Mouse (Mus musculus) frontal cortex, adult 2 months (tissue): ENCODE results near the gene Kcnip1. TPM values are rescaled to one million over a fixed set of nuclear protein-coding genes. Genes with fewer than 3 reads are reported as not detected.

Experiments used
- DNase-seq, 2 experiments: peaks; one replicate each; pipeline ENCODE4 v3.0.0; 2022; ENCODE audit warnings: low spot score in 1 of 2; ENCODE audit errors: extremely low spot score in 1 of 2
- polyA plus RNA-seq: library from polyadenylated mRNA; depleted of rRNA; stranded (reverse); fragments of >200 nt; gene quantifications from 2 replicates; pipeline ENCODE4 v1.2.3, GENCODE M21; 2012

Gene Kcnip1
- polyA plus RNA-seq, 1 experiment: 58.9 TPM

DNA sequence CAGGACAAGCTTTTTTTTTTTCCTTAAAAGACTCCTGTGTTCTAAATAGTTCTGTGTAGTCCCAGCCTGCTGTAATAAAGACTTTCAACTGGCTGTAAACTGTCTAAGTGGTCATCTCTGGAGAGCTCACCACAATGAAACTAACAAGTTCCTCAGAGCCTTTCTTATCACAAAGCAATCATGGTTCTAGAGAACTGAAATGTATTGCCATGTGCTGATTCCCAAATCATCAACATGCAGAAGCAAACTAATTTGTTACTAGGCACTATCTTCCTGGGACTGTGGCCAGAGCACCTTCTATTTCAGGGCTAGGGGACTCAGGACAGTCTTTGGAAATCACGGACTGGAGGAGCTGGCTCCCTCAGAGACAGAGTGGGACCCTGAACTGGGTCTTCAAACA, 49.4 kb downstream of the Kcnip1 start:
- DNase-seq: no peak

- DNase-seq: no peak
Measured at GRCm38 (mm10) chr11:33939456-33940113, 53.4 kb downstream of the Kcnip1 start.

GRCm38 (mm10) chr11:33938561-33939274, 54.2 kb downstream of the Kcnip1 start:
- DNase-seq: peak in 1 of 2 experiments; percentile 48

DNA sequence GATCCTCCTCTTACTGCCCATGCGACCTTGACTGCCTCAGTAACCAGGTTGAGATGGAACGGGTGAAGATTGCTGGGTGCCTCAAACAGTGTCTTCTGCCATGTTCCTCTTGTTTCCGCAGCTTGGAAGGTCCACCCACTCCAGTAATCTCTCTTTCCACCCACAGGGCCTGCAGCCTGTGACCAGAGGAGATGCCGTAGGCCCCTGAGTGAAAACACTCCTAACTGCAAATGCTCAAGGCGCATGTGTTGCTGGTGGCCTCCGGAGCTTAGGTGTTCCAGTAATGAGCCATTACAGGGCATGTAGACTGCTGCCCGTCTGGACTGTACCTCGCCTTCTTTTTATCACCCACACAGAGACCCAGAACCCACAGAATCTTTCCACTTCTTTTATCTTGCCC, 55.3 kb downstream of the Kcnip1 start:
- no peak for DNase-seq

DNA sequence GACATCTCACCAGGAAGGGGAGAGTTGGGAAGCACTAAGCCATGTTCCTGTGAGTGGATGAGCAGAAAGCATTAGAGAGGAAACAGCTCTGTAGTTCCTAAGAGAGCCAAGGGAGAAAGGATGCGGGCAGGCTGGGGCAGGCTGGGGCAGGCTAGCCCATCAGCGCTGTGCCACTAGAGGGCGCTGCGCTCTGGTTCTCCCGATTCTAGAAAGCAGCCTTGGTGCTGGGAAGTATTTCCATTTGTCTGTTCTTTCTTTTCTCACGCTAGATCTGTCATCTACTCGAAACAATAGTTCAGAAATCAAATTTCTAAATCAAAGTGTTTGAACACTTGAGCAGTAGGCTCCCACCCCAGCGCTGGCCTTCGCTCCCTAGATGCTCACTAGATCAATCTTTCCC, 58.7 kb downstream of the Kcnip1 start:
- no peak for DNase-seq

DNA sequence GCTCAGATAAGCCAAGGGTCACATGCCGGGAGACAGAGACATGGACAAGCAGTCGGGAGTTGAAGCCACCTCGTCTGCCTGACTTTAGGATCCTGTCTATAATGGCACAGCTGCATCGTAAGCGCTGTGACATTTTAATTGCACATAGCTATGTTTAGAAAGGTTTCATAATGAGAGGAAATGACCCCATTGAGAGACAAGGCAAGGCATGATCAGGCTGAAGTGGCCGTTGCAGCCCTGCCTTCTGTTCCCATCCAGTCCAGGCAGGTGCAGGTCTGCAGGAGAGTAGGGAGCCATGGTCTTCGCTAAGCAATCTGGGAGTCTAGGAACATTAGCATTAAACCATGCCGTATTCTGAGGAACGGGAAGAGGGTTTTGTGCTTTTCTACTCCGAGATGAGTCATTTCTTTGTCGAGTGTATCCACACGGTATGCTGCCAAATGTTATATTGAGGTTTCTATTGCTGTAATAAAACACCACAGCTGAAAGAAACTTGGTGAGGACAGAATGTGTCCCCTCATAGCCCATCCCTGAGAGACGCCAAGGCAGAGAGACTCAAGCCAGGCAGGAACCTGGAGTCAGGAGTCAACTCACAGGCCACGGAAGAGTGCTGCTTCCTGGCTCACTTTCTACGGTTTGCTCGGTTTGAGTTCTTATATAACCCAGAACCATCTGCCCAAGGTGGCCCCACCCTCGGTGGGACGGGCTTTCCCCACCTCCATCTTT, 60.4 kb downstream of the Kcnip1 start:
- DNase-seq: peak in 1 of 2 experiments; percentile 45

GRCm38 (mm10) chr11:33931836-33932385, 61.0 kb downstream of the Kcnip1 start:
- DNase-seq: no peak

DNA sequence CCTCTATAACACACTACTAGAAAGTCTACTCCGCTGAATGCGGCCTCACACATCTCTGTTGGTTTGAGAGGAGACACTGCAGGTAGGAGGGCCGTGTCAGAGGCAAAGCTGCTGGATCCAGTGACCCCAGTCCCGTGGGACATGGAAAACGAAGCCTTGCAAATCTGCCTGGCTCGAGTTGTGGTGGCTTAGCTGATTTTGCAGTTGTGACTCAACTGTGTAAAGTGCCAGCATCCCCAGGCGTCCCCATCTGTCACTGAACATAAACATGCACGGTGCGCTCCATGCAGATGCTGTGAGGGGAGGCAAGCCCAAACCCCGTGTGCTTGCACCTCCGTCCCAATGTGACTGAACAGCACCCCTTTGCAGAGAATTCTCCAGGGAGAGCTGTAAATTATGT, 63.5 kb downstream of the Kcnip1 start:
- DNase-seq: peak in 1 of 2 experiments; percentile 54

DNA sequence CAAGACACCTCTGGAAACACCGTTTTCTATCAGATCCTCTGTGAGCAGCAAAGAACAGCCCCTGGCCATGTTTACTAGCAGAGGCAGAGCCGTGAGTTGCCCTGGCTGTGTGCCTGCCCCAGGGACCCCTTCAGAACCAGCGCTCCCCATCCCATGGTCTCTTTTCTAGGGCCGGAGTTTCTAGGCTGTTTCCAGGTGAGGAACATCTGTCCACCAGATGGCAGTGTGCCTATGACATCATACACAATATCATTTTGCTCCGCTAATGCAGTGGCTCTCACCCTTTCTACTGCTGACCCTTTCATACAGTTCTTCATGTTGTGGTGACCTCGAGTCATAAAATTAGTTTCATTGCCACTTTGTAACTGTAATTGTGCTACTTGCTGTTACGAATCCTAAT, 64.3 kb downstream of the Kcnip1 start:
- peak in 1 of 2 experiments; percentile 40 for DNase-seq

DNA sequence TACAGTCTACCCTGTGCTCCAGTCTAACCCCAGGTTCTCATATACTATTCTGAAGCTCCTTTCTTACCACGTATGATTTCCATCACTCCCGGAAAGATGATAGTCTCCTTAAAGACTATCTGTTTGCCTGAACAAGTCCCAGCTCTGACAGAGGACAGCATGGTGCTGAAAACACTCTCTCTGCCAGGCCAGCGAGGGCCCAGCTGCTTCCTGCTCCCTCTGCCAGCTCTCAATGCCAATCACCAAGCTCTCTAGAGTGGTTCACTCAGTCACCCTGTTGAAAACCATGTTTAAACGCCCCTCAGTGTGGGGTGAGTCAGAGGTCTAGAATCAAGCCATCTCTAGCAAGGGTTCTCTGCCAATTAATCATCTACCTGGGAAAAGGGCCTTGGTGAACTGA, 65.1 kb downstream of the Kcnip1 start:
- DNase-seq: no peak

- no peak for DNase-seq
Measured at GRCm38 (mm10) chr11:33927321-33927720, 65.6 kb downstream of the Kcnip1 start.

GRCm38 (mm10) chr11:33926551-33926950, 66.4 kb downstream of the Kcnip1 start:
- DNase-seq: no peak

- DNase-seq: no peak
Measured at GRCm38 (mm10) chr11:33925778-33926177, 67.2 kb downstream of the Kcnip1 start.

DNA sequence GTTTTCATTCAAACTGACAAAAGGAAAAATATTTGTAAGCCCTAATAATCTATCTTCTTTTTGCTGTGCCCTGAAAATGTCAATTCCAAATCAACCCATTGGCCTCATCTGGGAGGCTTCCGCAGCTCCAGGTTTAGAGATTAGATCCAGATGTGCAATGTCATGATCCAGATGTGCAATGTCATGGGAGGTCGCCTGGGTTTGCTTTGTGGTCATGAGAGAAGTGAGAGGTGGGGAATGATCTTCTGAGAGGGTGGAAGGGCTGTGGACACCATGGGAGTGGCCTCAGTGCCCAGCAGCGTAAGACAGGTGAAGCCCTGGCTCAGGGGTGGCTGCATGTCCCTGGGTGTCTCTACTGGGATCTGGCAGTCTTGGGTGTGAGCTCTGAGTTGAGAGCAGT, 69.9 kb downstream of the Kcnip1 start:
- DNase-seq: no peak

- no peak for DNase-seq
Measured at GRCm38 (mm10) chr11:33921451-33921850, 71.5 kb downstream of the Kcnip1 start.

GRCm38 (mm10) chr11:33919826-33920225, 73.1 kb downstream of the Kcnip1 start:
- no peak for DNase-seq

DNA sequence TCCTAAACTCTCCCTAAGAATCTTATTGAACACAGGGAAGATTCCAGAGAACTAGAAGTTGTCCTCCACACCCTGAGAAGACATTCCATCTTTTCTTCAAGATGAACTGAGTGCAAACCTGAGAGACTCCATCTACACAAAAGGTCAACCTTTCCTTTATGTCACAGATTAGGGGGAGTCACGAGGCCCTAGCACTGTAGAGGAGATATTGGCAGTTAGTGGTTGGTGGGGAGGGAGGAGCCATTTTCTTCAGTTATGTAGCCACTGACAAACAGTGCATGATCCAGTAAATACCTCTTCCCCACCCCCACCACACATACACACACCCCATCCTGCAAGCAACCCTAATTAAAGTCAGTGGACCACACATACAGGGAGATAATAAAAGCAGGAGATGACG, 74.5 kb downstream of the Kcnip1 start:
- DNase-seq: no peak

- DNase-seq: peak; percentile 31 to 86
Measured at GRCm38 (mm10) chr11:33917574-33917973, 75.4 kb downstream of the Kcnip1 start.

- no peak for DNase-seq
Measured at GRCm38 (mm10) chr11:33914216-33914615, 78.7 kb downstream of the Kcnip1 start.

- DNase-seq: no peak
Measured at GRCm38 (mm10) chr11:33913061-33913460, 79.9 kb downstream of the Kcnip1 start.

DNA sequence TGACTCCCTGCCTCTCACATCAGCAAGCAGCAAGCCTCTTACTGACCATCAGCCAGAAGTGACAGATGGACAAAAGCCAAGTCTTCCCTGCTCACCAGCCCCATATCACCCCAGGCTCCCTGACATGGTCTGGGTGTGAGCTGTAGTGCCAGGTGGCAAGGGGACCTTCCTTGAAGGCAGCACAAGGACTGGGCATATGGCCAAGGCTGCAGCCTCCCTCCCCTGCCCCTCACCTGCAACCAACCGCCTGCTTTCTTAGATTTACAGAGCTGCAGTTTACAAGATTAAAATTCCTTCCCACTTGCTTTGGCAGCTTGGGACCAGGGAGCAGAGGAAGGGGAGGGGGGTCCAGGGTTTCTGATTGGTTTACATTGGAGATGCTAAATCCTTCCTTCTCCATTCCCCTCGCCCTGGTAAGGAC, 80.8 kb downstream of the Kcnip1 start:
- no peak for DNase-seq
